Mouse (Mus musculus) embryonic fibroblast, embryonic 13.5 days (primary cell): ENCODE data around the gene Rad51b.

Source experiments
- CTCF ChIP-seq: IDR thresholded peaks from 2 replicates; pipeline ENCODE4 v1.5.1; 2011; ENCODE audit warnings: mild to moderate bottlenecking, control low read depth, low read length, moderate library complexity, borderline replicate concordance; ENCODE audit not compliant: insufficient read depth
- POLR2A ChIP-seq: IDR thresholded peaks from 2 replicates; pipeline ENCODE4 v1.6.1; 2011; ENCODE audit warnings: low read depth, mild to moderate bottlenecking, control low read depth, low read length, moderate library complexity

DNA sequence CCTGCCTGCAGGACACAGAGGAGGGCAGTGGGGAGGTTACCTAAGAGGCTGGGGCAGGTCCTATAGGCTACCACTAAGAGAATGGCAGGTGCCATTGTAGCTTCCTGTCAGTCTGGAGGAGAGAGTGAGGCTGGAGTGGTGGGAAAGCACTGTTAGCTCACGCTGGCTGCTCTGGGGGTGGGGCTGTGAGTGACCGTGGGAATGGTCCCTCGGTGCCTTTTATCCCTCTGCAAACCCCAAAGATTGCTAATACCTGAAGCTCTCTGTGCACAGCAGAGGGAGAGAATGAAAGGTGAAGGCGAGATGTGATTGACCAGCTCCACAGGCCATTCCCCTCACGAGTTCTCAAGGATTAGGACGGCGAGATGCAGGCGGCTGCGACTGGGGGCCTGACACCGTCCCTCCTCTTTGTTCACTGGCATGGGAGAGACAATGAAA is 510.3 kb downstream of the Rad51b start:
- TF ChIP-seq CTCF: no peak
- TF ChIP-seq POLR2A: no peak
